Mouse (Mus musculus): ENCODE results near the gene E130208F15Rik.

GRCm38 (mm10) chr7:30309395-30310129, 12.0 kb upstream of the E130208F15Rik start:
- TF ChIP-seq CTCF (IDR thresholded peaks at IDR 0.05; ENCODE audit: control insufficient read depth, insufficient read depth, insufficient replicate concordance, low read depth, low read length) = no peak
- no peak for TF ChIP-seq POLR2A (IDR thresholded peaks at IDR 0.05; ENCODE audit: control insufficient read depth, low read depth, low read length)
